Mouse (Mus musculus) cerebellum, adult 9-11 months (tissue): ENCODE data around the gene Olfr1512.
A peak's percentile ranks its signal among the peaks of the same experiment; 100 is the strongest.
"Not testable (repeated sequence)": the region's sequence is repeated elsewhere in the genome, so short reads cannot be mapped to it uniquely, and the experiment has no call there.

Experiments
- DNase-seq: peaks from one replicate; pipeline ENCODE4 v3.0.0; 2022

Gene Olfr1512

GRCm38 (mm10) chr14:52379068-52379467, at the start of gene Olfr1512:
TSS of gene Olfr1512 (minus strand) at chr14:52379168.
- no peak for DNase-seq

- DNase-seq: no peak
Measured at GRCm38 (mm10) chr14:52427686-52428085, 48.7 kb upstream of the Olfr1512 start.

GRCm38 (mm10) chr14:52414273-52414672, 35.3 kb upstream of the Olfr1512 start, which contains the start of gene Olfr1510:
TSS of gene Olfr1510 (minus strand) at chr14:52414373.
- DNase-seq: no peak

GRCm38 (mm10) chr14:52410142-52410919, 31.4 kb upstream of the Olfr1512 start:
- not testable (repeated sequence) for DNase-seq

GRCm38 (mm10) chr14:52397279-52397678, 18.3 kb upstream of the Olfr1512 start, which contains the start of gene Olfr1511:
TSS of gene Olfr1511 (minus strand) at chr14:52397379.
- DNase-seq: no peak

- DNase-seq: not testable (repeated sequence)
Measured at GRCm38 (mm10) chr14:52390084-52390848, 11.3 kb upstream of the Olfr1512 start.

GRCm38 (mm10) chr14:52368741-52369140, 10.2 kb downstream of the Olfr1512 start:
- no peak for DNase-seq

- DNase-seq: no peak
Measured at GRCm38 (mm10) chr14:52356308-52356707, 22.7 kb downstream of the Olfr1512 start, which contains the start of gene Olfr1513. TSS of gene Olfr1513 (minus strand) at chr14:52356408.

GRCm38 (mm10) chr14:52339512-52339852, 39.5 kb downstream of the Olfr1512 start:
- no peak for DNase-seq

GRCm38 (mm10) chr14:52338751-52339511, 40.0 kb downstream of the Olfr1512 start:
- peak; percentile 67 for DNase-seq

GRCm38 (mm10) chr14:52332171-52332570, 46.8 kb downstream of the Olfr1512 start:
- no peak for DNase-seq

- no peak for DNase-seq
Measured at GRCm38 (mm10) chr14:52331069-52331750, 47.8 kb downstream of the Olfr1512 start.

- DNase-seq: no peak
Measured at GRCm38 (mm10) chr14:52327910-52328812, 50.8 kb downstream of the Olfr1512 start, which contains the start of gene Sall2. TSS of gene Sall2 (minus strand) at chr14:52328762.

GRCm38 (mm10) chr14:52327375-52327901, 51.5 kb downstream of the Olfr1512 start:
- DNase-seq: no peak

- no peak for DNase-seq
Measured at GRCm38 (mm10) chr14:52325890-52326289, 53.1 kb downstream of the Olfr1512 start.
